Mouse (Mus musculus): ENCODE measurements around the gene Stk19.
"Not testable (repeated sequence)": the region's sequence is repeated elsewhere in the genome, so short reads cannot be mapped to it uniquely, and the experiment has no call there.

- not testable (repeated sequence) for TF ChIP-seq POLR2A, CTCF (IDR thresholded peaks at IDR 0.05; ENCODE audit: extremely low read depth, insufficient read depth, low read length)
These were observed 39.3 kb downstream of the Stk19 start for GRCm38 (mm10) chr17:34797211-34797995.

All from cortical plate, adult 2 months (tissue).